Mouse (Mus musculus) liver (tissue): ENCODE results near the gene Sat1.
"Not testable (repeated sequence)": the region's sequence is repeated elsewhere in the genome, so short reads cannot be mapped to it uniquely, and the experiment has no call there.

Experiments
- DNase-seq: peaks from one replicate; pipeline ENCODE4 v3.0.0-alpha.2; 2020; ENCODE audit warnings: mixed read lengths

Gene Sat1

GRCm38 (mm10) chrX:155216271-155216670 is at the start of gene Sat1:
Sat1 (minus strand) TSS chrX:155216449.
- peak; percentile 91 for DNase-seq

GRCm38 (mm10) chrX:155262915-155263252 is 46.6 kb upstream of the Sat1 start:
- DNase-seq = no peak

GRCm38 (mm10) chrX:155262235-155262914 is 46.1 kb upstream of the Sat1 start, which contains the start of gene Acot9:
Acot9 (plus strand) TSS chrX:155262443.
- peak; percentile 89 for DNase-seq

- no peak for DNase-seq
Measured at GRCm38 (mm10) chrX:155256856-155257255, 40.6 kb upstream of the Sat1 start.

GRCm38 (mm10) chrX:155218277-155218676 is 2.0 kb upstream of the Sat1 start:
- DNase-seq = no peak

GRCm38 (mm10) chrX:155215501-155216248 is 574 bp downstream of the Sat1 start:
- peak; percentile 40 for DNase-seq

GRCm38 (mm10) chrX:155214291-155215136 is 1.7 kb downstream of the Sat1 start:
- DNase-seq = no peak

GRCm38 (mm10) chrX:155208671-155209070 is 7.6 kb downstream of the Sat1 start:
- DNase-seq = no peak

- not testable (repeated sequence) for DNase-seq
Measured at GRCm38 (mm10) chrX:155205436-155205835, 10.8 kb downstream of the Sat1 start.

GRCm38 (mm10) chrX:155202406-155203305 is 13.6 kb downstream of the Sat1 start:
- no peak for DNase-seq

GRCm38 (mm10) chrX:155201799-155202198 is 14.4 kb downstream of the Sat1 start:
- no peak for DNase-seq

GRCm38 (mm10) chrX:155194979-155195378 is 21.3 kb downstream of the Sat1 start:
- no peak for DNase-seq

- no peak for DNase-seq
Measured at GRCm38 (mm10) chrX:155193732-155194443, 22.4 kb downstream of the Sat1 start.

- DNase-seq = no peak
Measured at GRCm38 (mm10) chrX:155191941-155192340, 24.3 kb downstream of the Sat1 start.

- no peak for DNase-seq
Measured at GRCm38 (mm10) chrX:155177640-155178039, 38.6 kb downstream of the Sat1 start.

- DNase-seq = no peak
Measured at GRCm38 (mm10) chrX:155177230-155177629, 39.0 kb downstream of the Sat1 start.

- DNase-seq = no peak
Measured at GRCm38 (mm10) chrX:155175568-155175967, 40.7 kb downstream of the Sat1 start.

- DNase-seq = peak; percentile 3
Measured at GRCm38 (mm10) chrX:155172310-155172709, 43.9 kb downstream of the Sat1 start.

GRCm38 (mm10) chrX:155171754-155172153 is 44.5 kb downstream of the Sat1 start:
- no peak for DNase-seq

GRCm38 (mm10) chrX:155169886-155170285 is 46.4 kb downstream of the Sat1 start:
- DNase-seq = no peak

- no peak for DNase-seq
Measured at GRCm38 (mm10) chrX:155167667-155168066, 48.6 kb downstream of the Sat1 start.

GRCm38 (mm10) chrX:155166313-155166712 is 49.9 kb downstream of the Sat1 start:
- DNase-seq = no peak
